Mouse (Mus musculus) R1 (cell line): Measurements from ENCODE around the gene Mlph.
A peak's percentile ranks its signal among the peaks of the same experiment; 100 is the strongest.

Experiments used
- DNase-seq: peaks from one replicate; pipeline ENCODE4 v3.0.0-alpha.2; 2018; ENCODE audit warnings: low read depth, low spot score

Gene Mlph

DNA sequence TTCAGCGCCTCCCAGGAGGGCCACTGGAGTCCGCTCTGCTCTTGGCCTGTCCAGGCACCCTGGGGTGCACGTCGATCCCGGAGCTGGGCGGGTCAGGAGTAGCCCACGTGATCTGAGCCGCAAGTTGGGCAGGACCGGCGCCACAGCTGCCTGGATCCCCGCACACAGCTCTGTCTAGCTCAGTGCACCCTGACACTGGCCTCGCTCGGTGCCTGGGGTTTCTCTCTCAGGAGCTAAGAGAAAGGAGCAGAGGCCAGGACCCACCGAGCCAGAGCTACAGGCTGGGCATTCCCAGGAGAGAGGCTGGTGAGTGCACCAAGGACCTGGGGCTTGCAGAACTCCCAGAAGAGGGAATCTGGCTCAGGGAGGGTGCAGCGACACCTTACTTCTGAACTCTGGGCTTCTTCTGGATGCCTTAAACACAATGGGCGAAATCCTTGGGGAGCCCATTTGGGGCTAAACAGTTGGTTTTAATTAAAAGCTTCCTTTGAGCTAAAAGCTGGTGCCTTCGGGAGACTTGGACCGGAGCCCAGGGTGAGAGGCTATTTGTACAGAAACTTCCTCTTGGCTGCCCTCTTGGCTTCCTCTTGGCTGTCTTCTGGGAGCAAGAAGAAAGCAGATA lies at the start of gene Mlph:
Mlph (plus strand) TSS at position 138 of the 622 bp plus-strand sequence.
- no peak for DNase-seq

DNA sequence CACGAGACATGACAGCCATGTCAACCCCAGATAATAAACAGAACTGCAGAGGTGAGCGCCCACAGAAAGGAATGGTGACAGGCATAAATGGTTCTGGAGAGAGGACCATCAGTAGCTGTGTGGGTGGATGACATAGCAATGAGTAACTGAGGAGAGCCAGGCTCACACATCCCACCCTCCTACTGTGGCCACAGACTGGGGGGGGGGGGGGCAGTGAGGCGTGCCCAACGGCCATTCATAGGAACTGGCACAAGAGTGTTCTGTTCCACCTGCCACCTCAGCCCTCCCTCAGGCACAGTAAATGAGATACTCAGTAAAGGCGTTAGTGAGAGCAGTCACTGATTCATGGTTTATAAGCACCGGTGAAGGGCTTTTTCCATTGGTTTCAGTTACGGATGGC lies 48.2 kb upstream of the Mlph start:
- no peak for DNase-seq

DNA sequence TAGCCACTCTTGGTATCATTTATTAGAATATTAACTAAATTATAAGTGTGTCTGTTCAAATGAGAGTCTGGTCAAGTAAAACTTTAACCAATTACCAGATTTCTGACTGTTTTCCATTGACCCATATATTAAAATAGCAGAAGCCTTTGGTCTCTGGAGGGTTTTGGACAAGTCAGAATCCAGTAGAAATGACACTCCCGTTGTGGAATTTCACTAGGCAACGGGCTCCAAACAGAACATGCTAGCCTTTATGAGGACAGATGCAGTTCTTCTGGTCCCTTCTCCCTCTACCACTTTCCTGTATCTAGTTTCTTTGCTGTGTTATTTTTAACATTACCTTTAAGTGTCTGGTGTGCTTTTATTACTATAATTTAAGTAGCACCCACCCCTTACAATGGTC lies 44.3 kb upstream of the Mlph start:
- DNase-seq, result no peak

DNA sequence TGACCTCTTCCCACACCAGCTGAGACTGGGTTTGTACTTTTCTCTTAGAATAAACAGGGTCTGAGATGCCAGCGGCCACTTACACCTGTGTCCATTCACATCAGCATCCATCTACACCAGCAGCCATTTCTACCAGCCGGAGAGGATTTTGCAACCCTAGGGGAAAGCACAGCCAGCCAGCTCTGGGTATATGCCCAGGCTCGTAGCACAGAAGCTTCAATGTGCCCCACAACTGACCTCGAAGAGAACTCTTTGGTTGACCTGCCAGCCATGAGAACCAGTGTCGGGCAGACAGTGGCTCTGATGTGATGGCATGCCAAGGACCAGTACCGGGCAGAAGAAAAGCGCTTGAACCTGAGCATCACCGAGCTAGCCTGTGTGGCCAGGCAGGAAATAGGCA lies 39.5 kb upstream of the Mlph start:
- DNase-seq, result no peak

DNA sequence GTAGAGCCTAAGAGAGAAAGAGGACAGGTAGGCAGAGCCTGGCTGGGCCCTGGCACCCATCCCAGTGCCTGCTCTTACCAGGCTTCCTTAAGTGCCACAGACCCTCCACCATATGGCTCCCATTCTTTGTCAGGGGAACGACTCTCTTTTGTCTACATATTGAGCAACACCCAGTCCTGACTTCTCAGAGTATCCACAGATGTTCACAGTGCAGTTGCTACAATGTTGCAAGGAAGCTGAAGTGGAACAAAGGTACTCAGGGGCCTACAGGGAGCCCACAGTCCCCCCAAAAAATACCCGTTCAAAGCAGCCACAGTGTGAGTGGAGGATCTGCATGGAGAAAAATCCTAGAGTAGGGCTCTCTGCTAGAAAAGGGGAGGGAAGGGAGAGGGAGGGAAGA lies 38.9 kb upstream of the Mlph start:
- no peak for DNase-seq

DNA sequence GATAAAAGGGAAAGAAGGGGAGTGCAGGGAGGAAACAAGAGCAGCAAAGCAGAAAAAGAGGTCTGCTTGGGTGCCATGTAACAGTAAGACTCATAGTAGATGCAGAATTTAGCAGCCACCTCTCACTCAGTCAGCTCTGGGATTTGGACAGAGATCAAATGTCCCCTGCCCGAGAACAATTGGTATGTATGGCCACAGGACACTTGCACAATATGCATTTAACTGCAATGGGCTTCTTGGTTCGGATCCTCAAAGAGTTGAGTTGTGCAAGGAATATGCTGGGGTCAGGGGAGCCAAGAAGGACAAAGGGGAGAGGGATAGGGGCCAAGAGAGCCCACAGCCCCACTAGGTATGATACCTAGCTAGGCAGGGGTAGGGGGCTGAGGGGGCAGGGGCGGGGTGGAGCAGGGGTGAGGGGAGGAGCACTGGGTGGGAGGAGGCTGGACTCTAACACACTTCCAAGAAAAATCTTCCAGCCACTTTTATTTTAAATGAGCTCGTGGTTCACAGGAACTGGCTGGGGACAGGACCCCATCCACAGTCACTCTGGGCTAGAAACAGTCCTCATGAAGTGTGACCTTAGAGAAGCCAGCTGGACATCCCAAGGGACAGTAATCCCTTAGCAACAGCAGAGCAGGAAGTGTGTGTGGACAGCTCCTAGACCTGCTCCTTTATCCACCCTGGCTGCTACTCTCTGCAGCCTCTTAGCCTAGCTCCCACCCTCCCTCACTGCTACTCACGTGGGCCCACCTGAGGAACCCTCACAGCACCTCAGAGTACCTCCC lies 38.2 kb upstream of the Mlph start:
- DNase-seq, result no peak

DNA sequence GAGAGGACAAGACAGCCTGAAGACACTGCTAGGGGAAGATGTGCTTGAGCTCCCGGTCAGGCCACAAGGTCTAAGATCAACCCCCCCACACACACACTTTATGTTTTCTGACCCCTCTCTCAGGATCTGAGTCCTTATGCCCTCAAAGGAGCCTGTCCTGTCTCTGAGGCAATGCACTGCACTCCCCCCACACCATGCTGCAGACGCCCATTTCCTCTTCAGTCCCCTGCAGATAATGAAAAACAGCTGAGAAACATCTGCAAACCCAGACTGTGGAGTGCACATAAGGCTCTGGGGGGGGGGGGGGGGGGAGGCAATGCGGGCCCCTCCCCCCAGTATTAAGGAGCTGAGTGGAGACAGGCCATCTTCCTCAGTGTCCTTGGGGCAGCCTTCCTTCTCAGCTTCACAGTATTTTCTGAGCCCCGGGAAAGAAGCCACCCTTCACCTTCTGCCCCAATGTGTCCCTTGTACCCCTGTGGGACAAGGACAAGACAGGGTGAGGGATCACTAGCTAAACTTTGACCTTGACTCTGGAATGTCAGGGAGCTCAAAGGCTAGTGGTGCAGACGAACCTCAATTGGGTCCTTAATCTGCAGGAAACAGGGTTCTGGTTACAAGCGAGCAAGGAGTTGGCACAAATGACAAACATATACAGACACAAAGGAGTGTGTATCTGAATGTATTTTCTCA lies 29.0 kb upstream of the Mlph start:
- peak; percentile 61 for DNase-seq

DNA sequence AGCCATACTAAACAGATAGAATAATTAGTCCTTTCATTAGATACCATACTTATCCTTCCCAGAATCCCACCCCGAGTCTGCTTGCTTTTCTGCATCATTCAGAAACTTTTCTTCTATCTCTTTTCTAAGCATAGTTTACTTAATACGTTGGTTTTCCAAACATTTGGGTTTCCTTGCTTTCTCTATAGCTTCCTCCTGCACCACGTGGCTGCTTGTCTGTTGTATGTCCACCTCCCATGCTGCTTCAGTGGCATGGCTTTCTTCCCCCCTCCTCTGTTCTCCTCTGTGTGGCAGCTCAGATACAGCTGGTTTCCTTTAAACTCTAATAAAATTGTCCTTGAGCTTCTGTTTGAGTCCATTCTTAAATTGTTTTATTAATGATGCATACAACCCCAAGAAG lies 20.4 kb upstream of the Mlph start:
- DNase-seq, result no peak

DNA sequence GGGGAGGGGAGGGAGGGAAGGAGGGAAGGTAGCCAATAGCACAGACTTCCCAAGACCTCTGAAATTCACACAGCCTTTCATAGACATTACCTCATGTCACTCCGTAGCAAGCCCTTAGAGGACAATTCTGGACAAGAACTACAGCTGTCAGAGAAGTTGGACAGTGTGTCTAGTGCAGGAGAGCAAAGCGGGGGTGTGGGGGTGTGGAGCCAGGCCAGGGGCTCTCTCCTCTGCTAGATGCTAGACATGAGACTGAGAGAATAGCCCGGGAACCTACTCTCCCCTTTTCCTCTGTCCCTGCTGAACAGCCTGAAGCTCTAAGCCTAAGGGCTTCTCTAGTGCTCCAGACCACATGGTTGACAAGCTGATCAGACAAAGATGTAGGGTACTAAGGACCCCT lies 19.9 kb upstream of the Mlph start:
- no peak for DNase-seq

DNA sequence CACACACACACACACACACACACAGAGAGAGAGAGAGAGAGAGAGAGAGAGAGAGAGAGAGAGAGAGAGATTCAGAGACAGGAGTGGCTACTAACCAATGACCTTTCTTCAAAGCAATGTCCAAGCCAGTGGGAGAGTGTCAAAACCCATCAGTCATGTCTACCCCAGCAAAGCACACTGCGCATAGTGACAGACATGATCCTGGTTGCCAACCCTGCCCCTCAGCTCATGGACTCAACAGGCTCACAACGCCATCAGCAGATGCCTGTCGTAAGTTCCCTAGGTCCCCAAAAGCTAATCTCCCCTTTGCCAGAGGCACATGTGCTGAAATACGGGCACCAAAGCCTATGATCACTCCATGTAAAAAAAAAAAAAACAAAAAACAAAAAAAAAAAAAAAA lies 18.6 kb upstream of the Mlph start:
- no peak for DNase-seq

DNA sequence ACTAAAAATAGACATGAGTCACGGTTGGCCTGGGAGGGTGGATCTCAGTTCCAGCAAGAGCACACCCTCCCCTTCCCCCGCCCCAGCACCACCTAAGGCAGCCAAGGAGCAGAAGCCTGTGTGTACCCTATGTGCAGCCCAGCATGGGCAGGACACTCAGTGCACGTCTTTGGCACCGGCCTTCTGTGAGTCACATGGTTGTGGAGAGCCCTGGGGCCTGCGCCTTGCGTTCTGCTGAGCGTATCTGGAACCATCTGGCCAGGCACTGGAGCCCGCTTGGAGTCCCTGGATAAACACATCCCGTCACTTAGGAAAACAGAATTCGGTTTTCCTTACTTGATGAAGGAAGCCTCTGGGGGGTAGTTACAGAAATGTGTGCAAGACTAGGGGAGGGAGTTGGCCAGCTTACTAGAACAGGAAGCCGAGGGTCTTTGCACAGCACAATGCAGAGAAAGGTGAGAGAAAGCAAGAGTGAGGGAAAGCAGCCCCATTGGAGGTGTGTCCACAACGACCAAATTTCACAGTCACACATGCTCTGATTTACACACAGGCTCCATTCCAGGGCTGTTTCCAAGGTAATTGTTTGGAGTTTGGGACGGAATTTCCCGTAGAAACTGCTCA lies 18.0 kb upstream of the Mlph start:
- DNase-seq, result peak; percentile 64

DNA sequence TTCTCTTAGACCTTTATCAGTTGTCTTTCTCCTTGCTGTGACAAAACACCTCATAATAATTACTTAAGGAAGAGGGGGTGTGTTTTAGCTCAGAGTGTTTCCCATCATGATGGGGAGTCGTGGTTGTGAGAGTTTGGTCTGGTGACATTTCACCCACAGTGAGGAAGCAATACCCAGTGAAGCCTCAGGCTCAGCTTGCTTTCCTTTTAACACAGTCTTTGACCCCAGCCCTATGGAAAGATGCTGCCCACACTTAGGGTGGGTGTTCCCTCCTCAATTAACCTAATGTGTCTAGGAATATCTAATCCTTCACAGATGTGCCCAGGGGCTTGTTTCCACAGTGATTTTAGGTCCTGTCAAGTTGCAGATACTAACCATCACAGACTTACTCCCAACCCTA lies 16.9 kb upstream of the Mlph start:
- no peak for DNase-seq

DNA sequence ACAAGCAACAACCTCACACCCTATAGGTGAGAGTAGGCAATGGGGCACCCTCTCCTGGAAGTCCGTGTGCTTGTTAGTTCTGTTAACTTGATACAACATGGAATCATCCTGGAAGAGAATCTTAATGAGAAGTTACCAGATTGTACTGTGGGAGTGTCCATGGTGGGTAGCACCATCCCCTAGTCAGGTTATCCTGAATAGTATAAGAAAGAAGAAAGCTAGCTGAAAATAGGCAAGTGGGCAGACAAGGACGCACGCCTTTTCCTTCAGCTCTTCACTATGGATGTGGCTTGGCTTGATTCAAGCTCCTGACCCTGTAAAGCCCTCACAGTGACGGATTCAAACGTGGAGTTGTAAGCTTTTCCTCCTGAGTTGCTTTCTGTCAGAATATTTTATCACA lies 15.1 kb upstream of the Mlph start:
- DNase-seq, result no peak

DNA sequence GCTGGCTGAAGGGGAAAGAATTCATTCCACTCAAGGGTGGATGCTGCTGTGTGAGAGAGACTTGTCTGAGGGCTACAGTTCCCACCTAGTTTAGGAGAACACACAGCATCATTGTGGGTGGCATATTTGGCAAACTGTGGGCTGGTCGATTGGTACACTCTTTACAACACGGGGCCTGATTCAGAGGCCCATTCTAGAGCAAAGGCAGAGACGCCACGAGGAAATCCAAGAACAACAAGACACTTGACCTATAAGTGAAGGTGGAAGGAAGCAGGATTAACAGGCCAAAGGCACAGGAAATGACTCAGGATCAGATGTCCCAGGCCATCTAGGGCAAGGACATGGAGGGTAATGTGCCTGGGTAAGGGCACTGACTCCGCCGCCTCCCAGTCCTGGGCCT lies 14.5 kb upstream of the Mlph start:
- DNase-seq, result no peak

DNA sequence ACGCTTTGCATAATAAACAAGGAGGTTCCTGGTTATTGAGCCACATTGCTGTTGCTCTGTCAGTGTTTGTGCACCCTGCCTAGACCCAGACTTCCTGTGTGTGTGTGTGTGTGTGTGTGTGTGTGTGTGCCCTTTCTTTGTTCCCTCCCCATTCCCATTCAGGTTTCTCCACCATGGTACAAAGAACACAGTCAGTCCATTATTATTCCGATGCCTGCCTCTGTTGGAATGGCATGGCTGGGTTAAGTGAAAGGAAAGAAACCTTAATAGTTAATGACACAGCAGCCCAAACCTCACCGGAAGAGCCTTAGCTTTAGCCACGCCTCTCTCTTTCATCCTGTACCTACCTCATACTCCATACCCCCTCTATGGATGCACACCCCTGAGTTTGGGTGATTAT lies 13.6 kb upstream of the Mlph start:
- DNase-seq, result peak; percentile 91

DNA sequence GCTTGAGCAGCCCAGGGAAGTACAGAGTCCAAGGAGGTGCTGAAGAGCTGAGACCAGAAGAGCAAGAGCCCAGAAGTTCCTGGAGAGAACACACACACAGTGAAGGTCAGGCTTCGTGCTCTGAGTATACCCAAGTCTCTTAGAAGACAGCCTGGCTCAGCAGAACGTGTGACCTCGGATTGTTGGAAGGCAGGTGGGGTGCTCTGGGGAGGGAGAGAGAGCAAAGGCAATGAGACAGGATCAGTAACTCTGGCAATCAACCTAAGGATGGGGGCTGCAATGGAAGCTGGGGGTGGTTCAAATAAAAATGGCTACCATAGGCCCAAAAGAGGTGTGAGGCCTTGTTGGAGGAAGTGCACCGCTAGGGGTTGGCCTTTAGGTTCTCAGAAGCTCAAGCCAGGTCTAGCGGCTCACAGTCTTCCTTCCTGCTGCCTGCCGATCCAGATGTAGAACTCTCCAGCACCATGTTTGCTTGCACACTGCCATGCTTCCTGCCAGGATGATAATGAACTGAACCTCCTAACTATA lies 13.1 kb upstream of the Mlph start:
- peak; percentile 63 for DNase-seq

DNA sequence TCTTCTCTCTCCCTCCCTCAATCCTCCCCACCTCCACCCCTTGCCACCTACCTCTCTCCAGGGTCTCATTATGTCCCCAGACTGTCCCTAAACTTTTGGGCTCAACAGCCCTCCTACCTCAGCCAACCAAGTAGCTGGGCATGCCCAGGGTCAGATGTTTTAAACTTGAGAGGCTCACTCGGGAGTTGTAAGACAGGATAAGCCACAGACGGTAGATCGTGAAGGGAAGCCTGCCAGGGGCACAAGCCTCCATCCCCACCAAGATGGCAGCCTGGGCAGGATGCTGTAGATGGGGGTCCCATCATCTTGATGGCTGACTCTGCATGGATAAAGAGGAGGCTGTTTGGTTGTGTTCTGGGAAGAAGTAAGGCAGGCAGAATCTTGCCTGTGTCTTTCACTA lies 12.1 kb upstream of the Mlph start:
- no peak for DNase-seq

DNA sequence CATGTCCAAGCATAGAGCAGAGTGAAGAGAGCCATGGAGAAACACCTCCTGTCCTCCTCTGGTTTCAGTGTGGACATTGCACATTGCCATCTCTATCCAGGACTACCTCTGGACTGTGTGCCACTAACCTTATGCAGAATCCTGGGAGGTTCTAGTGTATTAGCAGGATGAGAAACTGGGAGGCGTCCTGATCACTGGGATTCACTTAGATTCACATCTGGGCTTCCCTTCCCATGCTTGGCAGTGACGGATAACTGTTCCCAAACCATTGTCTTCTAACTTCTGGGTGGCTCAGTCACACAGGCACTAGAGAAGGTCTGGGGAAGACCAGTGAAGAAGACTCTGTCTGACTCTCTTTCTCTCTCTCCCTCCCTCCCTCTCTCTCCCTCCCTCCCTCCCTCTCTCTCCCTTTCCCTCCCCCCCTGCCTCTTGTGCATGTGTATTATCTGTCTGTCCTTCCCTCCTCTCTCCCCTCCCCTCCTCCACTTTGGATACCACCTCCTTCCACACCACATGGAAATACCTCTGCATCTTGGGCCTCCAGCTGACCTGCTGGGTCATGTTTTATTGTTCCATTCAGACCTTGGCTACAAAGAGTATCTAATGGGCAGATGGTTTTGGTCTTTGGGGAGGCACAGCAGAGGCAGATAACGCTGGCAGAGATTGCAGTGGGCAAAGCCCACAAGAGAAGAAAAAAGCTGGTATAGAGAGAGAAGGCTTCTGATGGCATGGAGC lies 11.5 kb upstream of the Mlph start:
- DNase-seq, result no peak

DNA sequence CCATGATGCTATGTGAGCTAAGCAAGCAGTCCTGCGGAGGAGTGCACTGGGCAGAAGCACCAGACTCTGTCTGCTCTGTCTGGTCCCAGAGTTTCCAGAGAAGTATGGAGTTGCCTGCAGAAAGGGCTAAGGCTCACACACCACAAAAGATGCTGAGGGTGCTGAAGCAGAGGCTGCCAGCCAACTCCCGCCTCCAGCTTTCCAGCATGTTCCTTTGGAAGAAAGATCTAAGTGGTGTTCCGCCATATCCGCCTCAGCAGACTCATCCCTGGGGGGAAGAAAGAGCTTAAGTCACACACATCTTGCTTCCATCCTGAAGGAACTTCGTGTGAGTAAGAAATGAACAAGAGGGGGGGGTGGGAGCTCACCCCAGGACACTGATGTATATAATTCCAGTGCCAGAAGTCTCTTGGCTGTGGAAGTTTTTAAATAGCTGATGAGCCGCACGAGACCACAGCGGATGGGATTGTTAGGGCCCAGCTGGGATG lies 10.9 kb upstream of the Mlph start:
- no peak for DNase-seq

DNA sequence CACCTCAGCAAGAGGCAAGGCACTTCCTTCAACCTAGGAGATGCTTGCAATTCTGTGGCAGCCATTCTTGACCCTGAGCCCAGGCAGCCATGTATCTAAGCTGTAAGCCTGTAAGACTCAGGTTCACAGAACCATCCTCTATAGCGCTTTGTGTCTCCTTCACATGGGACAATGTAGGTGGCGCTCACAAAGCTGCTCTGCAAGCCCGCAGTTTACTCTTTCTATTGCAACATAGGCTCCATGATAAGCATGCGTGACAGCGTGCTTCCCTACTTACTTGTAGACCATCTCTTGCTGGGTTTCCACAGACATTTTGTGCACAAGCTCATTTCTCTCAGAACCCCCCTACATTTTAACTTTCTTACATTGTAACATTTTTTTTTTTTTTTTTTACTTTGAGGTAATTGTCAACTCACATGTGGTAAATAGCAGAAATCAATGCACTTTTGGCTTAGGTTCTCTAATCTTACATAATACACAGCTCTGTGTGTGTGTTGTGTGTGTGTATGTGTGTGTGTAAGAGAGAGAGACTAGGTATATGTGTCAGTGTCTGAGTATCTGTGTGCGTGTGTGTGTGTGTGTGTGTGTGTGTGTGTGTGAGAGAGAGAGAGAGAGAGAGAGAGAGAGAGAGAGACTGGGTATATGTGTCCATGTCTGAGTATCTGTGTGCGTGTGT lies 10.0 kb upstream of the Mlph start:
- no peak for DNase-seq

DNA sequence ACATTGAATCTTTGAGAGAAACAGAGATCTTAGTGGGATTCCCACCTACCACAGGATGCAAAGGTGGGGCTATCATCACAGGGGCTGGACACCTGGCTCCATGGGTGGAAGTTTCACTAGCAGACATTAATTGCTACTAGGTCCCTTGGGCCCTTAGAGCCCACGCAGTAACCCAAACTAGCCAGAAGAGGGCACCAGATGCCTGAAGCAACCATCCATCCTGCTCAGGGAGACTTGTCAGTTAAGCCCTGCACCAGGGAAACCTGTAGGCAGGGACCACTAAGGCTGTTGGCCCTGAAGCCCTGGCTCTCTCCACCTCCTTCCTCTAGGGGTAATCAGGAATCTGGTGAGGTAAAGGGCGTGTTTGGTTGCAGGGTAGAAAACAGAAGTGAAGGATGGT lies 8.5 kb upstream of the Mlph start:
- DNase-seq, result peak; percentile 61
